Mouse (Mus musculus): ENCODE data around the gene Gm9918.

Gm9918 gene

GRCm38 (mm10) chr15:102245461-102245881 is 24.9 kb upstream of the Gm9918 start:
- no peak for DNase-seq (ENCODE audit: low spot score)

DNA sequence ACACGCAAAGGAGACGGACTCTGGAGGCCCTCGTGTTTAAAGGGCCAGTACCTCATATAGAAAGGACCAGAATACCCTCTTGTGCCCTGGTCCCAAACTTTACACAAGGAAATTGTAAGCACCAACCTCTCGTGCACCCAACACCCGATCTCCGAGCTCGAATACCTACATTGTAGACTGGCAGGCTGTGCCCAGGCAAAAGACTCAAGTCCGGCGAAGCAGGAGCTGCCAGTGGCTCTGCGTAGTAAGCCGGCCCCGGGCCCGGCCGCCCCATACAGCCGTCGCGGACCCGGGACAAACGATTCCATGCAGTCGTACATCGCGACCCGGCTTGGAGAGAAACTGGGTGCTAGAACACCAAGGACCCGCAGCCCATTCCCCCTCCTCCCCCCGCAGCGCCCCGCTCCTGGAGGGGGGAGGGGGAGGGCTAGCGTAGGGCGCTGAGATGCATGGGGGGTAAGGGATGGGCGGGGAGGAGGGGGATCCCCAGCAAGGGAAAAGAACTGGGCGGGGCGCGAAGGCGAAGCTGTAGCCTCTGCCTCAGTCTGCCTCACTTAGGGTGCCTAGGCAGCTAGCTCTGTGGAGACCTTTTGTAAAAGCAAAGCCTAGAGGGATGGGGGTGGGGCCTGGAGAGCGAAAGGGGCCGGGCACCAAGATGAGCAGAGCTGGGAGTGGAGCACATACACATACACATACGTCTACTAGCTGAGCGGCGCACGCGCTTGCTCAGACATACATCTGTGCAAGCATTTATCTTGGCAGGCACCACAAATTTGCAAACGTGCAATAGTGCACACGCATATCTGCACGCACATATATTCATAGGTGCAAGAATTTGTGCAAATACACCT is 24.2 kb upstream of the Gm9918 start:
- DNase-seq (ENCODE audit: low spot score), result peak; percentile 86

DNA sequence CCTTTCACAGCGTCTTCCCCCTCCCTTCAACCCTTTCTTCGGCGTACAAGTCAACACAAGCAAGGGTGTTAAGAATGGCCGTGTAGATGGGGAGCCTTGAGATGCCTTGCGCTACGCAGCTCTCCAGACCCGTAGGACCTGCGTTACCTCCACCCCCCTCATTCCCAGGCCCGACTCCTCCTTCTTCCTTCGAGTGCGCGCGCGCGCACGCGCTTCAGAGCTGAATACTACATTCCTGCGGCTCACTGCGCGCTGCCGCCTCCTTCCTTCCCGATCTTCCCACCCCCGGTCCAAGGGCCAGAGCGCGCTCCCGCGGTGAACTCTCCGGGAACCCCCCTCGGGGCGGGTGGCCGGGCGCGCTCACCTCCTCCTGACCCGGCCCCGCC is 23.5 kb upstream of the Gm9918 start:
- DNase-seq (ENCODE audit: low spot score), result peak; percentile 77

- no peak for DNase-seq (ENCODE audit: low spot score)
Measured at GRCm38 (mm10) chr15:102247252-102248130, 22.9 kb upstream of the Gm9918 start.

DNA sequence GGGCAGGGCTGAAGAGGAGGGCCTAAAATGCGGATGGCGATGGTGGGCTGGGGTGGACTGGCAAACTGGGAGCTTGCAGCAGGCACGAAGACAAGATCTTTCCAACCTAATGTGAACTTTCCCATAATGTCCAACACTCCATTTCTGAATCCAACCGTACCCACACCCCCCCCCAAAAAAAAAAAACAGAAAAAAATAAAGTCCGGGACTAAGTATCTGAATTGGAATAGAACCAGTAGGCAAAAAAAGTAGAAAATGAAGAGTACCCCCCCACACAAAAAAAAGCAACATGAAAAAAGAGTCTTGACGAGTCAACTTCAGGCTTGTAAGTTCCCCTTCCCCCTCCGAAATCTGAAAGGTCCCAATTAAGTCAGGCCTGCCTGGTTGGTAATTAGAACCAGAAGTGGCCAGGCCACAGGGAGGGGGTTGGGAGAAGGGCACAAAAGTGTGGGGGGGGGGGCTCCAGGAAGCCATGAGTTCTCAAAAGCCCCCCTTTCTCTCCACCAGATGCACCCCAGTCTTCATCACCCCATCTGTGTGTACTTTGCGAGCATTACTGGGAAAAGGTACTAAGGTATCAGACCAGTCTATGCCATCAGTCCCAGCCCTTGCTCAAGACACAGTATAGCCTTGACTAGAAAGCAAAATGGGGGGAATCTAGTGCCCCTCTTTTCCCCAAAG is 22.1 kb upstream of the Gm9918 start:
- no peak for DNase-seq (ENCODE audit: low spot score)

GRCm38 (mm10) chr15:102248812-102249191 is 21.6 kb upstream of the Gm9918 start:
- DNase-seq (ENCODE audit: low spot score), result no peak

GRCm38 (mm10) chr15:102249251-102249691 is 21.1 kb upstream of the Gm9918 start:
- DNase-seq (ENCODE audit: low spot score), result no peak

GRCm38 (mm10) chr15:102249967-102250366 is 20.4 kb upstream of the Gm9918 start:
- no peak for DNase-seq (ENCODE audit: low spot score)

DNA sequence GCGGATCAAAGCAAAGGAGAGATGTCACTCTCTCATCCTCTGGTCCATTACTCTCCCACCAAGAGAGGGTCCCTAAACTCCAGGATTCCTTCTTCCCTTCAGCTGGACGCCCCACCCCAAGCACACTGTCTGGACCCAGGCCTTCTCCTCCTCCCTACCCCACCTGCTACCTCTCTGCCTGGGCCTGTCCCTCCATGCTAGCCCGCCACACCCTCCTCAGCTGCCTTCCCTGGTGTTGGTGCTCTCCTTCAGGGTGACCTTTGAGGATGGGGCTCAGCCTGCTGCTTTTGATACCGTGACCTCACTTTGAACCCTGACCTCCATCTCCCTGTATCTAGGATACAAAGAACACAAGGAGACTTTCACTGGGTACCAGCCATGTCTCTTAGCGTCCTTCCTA is 19.8 kb upstream of the Gm9918 start:
- no peak for DNase-seq (ENCODE audit: low spot score)

GRCm38 (mm10) chr15:102255547-102256255 is 14.7 kb upstream of the Gm9918 start:
- no peak for DNase-seq (ENCODE audit: low spot score)

DNA sequence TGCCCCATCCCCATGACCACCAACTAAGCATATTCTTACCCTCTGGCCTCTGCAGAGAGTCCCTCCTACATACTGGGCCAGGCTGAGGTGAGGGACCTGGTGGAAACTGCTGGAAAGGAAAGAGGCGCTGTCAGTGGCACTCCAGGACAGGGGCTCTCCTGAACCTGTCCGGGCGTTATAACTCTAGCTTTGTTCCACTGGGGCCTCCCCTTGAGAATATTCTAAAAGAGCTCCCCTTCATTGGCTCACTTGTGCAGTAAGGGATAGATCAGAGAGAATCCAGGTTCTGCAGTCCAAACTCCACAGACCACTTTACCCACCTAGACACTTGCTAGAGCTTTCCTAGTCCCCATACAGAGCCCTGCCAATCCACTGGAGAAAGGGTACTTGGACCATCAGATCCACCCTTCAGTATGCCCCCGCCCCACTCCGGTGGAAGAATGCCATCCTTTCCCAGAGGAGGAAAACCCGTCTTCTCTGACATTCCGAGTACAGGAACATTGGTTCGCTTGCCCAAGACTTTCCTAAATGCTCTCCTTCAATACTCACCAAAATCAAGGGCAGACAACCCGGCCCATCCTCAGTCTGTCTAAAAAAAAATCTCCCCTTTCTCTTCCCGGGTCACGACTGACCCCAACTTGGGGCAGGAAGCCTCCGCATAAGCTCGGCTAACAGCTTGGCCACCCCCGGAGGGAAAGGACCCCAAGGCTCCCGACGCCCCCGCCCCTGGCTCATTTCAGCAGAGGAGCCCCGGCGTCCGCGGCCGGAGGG is 13.7 kb upstream of the Gm9918 start:
- DNase-seq (ENCODE audit: low spot score), result no peak

DNA sequence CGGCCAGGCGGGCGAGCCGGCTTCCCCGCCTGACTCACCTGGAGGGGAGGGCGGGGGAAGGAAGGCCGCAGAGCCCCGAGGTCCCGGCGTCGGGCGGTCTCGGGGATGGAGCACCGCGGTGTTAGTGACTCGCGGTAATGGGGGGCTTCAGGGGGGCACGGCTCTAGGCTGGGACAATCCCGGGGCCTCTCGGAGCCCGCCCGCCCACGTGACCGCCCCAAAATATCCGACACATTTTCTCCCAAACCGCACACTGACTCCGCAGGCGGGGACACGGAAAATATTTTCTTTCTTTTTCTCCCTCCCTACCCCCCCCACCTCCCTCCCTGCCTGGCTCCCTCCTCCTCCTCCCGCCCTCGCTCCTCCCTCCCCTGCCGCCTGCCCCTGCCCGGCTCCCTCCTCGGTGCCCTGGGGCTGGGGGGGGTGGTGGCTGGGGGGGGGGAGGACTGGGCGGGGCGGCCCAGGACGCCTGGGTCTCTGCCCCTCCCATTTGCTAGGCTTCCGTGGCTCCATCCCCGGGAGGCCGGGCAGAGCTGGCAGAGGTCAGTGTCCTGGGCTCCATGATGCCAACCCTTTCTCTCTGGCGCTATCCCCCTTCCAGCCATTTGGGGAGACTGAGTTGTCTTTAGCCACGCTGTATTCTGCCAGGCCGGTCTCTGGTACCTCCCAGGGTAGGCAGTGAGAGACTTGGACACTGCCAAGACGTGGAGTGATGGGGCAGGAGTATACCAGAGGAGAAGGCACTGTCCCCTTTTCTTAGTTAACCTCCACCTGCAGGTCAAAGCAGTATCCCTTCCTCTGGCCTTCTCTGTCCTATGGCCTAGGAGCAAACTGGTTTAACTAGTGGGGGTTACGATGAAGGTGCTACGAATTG is 12.9 kb upstream of the Gm9918 start, which contains the start of gene Rarg:
Gene Rarg (minus strand): TSS at position 316 of the 874 bp plus-strand sequence.
- DNase-seq (ENCODE audit: low spot score), result peak; percentile 32

- DNase-seq (ENCODE audit: low spot score), result no peak
Measured at GRCm38 (mm10) chr15:102258076-102258470, 12.3 kb upstream of the Gm9918 start.

GRCm38 (mm10) chr15:102258581-102259253 is 11.6 kb upstream of the Gm9918 start:
- no peak for DNase-seq (ENCODE audit: low spot score)

DNA sequence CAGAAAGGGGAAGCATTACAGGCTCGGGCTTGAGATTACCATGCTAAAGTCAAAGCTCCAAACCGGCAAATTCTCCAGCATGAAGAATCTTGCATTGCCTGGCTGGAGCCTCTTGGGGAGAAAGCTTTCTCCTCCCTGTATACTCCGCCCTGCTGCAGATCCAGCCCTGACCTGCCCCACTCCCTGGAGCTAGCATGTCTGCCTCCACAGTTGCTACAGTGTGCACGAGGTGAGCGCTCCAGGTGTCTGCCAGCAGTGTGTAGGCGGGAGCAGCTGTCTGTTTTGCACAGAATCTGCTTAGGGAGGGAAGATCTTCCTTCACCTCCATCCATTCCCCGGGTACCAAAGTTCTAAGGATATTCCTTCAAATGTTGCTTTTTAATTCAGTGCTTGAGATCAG is 7.8 kb upstream of the Gm9918 start:
- no peak for DNase-seq (ENCODE audit: low spot score)

GRCm38 (mm10) chr15:102263037-102263436 is 7.3 kb upstream of the Gm9918 start:
- peak; percentile 77 for DNase-seq (ENCODE audit: low spot score)

GRCm38 (mm10) chr15:102265548-102265947 is 4.8 kb upstream of the Gm9918 start:
- DNase-seq (ENCODE audit: low spot score), result no peak

- DNase-seq (ENCODE audit: low spot score), result no peak
Measured at GRCm38 (mm10) chr15:102271441-102271840, 1.1 kb downstream of the Gm9918 start.

- DNase-seq (ENCODE audit: low spot score), result no peak
Measured at GRCm38 (mm10) chr15:102273982-102274716, 3.8 kb downstream of the Gm9918 start.

All from T-cell, adult 2 months (primary cell).